Mouse (Mus musculus) bone marrow, adult 2 months (tissue): ENCODE results near the gene Atxn3. TPM values are rescaled to one million over a fixed set of nuclear protein-coding genes. Genes with fewer than 3 reads are reported as not detected.
"Not testable (repeated sequence)": the region's sequence is repeated elsewhere in the genome, so short reads cannot be mapped to it uniquely, and the experiment has no call there.

ENCODE experiments used
- H3K27ac ChIP-seq: fragments of 200-500 bp; 2 replicates; pipeline ENCODE4 v1.5.1; 2012; ENCODE audit warnings: low read depth, mild to moderate bottlenecking, control low read depth, inconsistent platforms, low read length; ENCODE audit not compliant: control insufficient read depth, poor library complexity, insufficient read depth
- H3K4me1 ChIP-seq: fragments of 200-500 bp; 2 replicates; pipeline ENCODE4 v1.6.1; 2011; ENCODE audit warnings: low read length; ENCODE audit not compliant: control insufficient read depth, insufficient read depth
- H3K4me3 ChIP-seq: fragments of 200-500 bp; replicated peaks from 2 replicates; pipeline ENCODE3; 2011; ENCODE audit warnings: mild to moderate bottlenecking, low read depth, low read length, control low read depth; ENCODE audit not compliant: control insufficient read depth
- CTCF ChIP-seq: fragments of 200-500 bp; IDR thresholded peaks from 2 replicates; pipeline ENCODE4 v1.5.1; 2011; ENCODE audit warnings: low read length, control low read depth; ENCODE audit not compliant: control insufficient read depth, insufficient read depth
- POLR2A ChIP-seq: fragments of 200-500 bp; IDR thresholded peaks from 2 replicates; pipeline ENCODE4 v1.6.1; 2011; ENCODE audit warnings: low read depth, mild to moderate bottlenecking, control low read depth, low read length, borderline replicate concordance; ENCODE audit not compliant: control insufficient read depth
- WGBS: fragments of 180-500 bp; shearing (Covaris S2); methylation state at CpG from one replicate; pipeline ENCODE4 v1.1.7; 2018; 5-methylcytosine and 5-hydroxymethylcytosine counted together
- polyA plus RNA-seq: library from polyadenylated mRNA; stranded (reverse); fragments of >200 nt; gene quantifications from 2 replicates; pipeline ENCODE4 v1.2.4, GENCODE M21; 2011; ENCODE audit warnings: low replicate concordance; ENCODE audit not compliant: missing spikeins, insufficient read depth, insufficient read length

The Atxn3 gene
- polyA plus RNA-seq, 1 experiment, result 8.1 TPM

GRCm38 (mm10) chr12:101975167-101975600 lies 17.1 kb upstream of the Atxn3 start:
- Histone ChIP-seq H3K4me3 (peak overlapping the region; percentile 94), H3K4me1 (peaks cover 6% of the 10 kb centered on the region; the same call in 1 of the 2 replicates), H3K27ac (peak overlapping the region; percentile 98)
- TF ChIP-seq POLR2A, result no peak
- TF ChIP-seq CTCF, result no peak
- WGBS, result 0% methylated on average over 23 of the region's 23 CpGs

GRCm38 (mm10) chr12:101974571-101974970 lies 16.5 kb upstream of the Atxn3 start:
- H3K27ac ChIP-seq, result no peak overlapping the region
- H3K4me1 ChIP-seq, result peaks cover 5% of the 10 kb centered on the region; the same call in 1 of the 2 replicates
- no peak overlapping the region for H3K4me3 ChIP-seq
- TF ChIP-seq POLR2A (no peak), CTCF (no peak)
- WGBS, result 7% methylated on average over 1 of the region's 1 CpGs

- H3K27ac ChIP-seq, result no peak overlapping the region
- no peak overlapping the region for H3K4me3 ChIP-seq
- peaks cover 3% of the 10 kb centered on the region; the same call in 1 of the 2 replicates for H3K4me1 ChIP-seq
- TF ChIP-seq CTCF, result no peak
- no peak for TF ChIP-seq POLR2A
- 79% methylated on average over 3 of the region's 3 CpGs for WGBS
Observed at GRCm38 (mm10) chr12:101972230-101972629, 14.2 kb upstream of the Atxn3 start.

GRCm38 (mm10) chr12:101971311-101971710 lies 13.3 kb upstream of the Atxn3 start:
- no peak overlapping the region for H3K27ac ChIP-seq
- WGBS, result 67% methylated on average over 2 of the region's 2 CpGs
- peaks cover 2% of the 10 kb centered on the region; the same call in 1 of the 2 replicates for H3K4me1 ChIP-seq
- TF ChIP-seq POLR2A (no peak), CTCF (no peak)
- no peak overlapping the region for H3K4me3 ChIP-seq

- H3K27ac ChIP-seq, result peak overlapping the region; percentile 8; the same call in 1 of the 2 replicates
- 70% methylated on average over 5 of the region's 5 CpGs for WGBS
Observed at GRCm38 (mm10) chr12:101958960-101959780, 1.1 kb upstream of the Atxn3 start.

GRCm38 (mm10) chr12:101958556-101958955 lies 510 bp upstream of the Atxn3 start:
- TF ChIP-seq POLR2A, result no peak
- no peak for TF ChIP-seq CTCF
- WGBS, result 6% methylated on average over 9 of the region's 9 CpGs
- H3K27ac ChIP-seq, result peak overlapping the region; percentile 8; the same call in 1 of the 2 replicates
- no peak overlapping the region for H3K4me3 ChIP-seq
- H3K4me1 ChIP-seq, result no peaks in the 10 kb centered on the region; the same call in 1 of the 2 replicates

More at GRCm38 (mm10) chr12:101958960-101959780, 1.1 kb upstream of the Atxn3 start:
- not testable (repeated sequence) for H3K4me1 ChIP-seq, H3K4me3 ChIP-seq

- Histone ChIP-seq H3K27ac (peak overlapping the region; percentile 88), H3K4me3 (peak overlapping the region; percentile 93), H3K4me1 (no peaks in the 10 kb centered on the region; the same call in 1 of the 2 replicates)
- TF ChIP-seq CTCF (no peak), POLR2A (no peak)
- 3% methylated on average over 26 of the region's 26 CpGs for WGBS
Observed at GRCm38 (mm10) chr12:101957079-101957941, 736 bp downstream of the Atxn3 start.

GRCm38 (mm10) chr12:101955821-101956220 lies 2.2 kb downstream of the Atxn3 start:
- H3K4me3 ChIP-seq, H3K27ac ChIP-seq, H3K4me1 ChIP-seq: not testable (repeated sequence)
- 94% methylated on average over 8 of the region's 8 CpGs for WGBS
